In the genomic region with DNA sequence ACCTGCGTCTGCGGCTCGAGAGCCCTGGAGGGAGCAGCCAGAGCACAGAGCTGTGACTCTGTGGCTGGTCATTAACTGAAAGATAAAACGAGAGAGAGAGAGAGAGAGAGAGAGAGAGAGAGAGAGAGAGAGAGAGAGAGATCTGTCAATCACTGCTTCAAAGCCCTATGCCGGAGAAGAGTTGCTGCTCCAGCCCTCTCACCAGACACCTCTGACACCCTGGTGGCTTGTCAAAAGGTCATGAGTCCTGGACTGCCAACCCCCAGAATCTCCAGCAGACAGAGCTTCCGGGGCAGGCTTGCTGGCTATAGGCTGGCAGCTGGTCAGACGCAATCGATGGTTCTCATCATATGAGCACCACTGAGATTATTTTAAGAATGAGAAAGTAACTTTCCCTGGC, we compare ENCODE assay signal across 17 mouse cellular contexts. TPM values are rescaled to one million over a fixed set of nuclear protein-coding genes. Genes with fewer than 3 reads are reported as not detected.
A peak's percentile ranks its signal among the peaks of the same experiment; 100 is the strongest.
DNase-seq lines count a peak whose midpoint lies in the region; ATAC-seq lines count a peak whose summit lies in the region.
"Had no signal": no experiment of that assay in that cellular context is flagged by ENCODE, and none has a peak within 500 bp of the region (broad histone marks: within the 10 kb centered on the region; RNA-seq: fewer than 3 reads in every experiment).

No protein-coding gene starts in this region.

- no peak overlapping the region for H3K4me3 ChIP-seq in heart, embryonic 12.5 days
- peak overlapping the region; percentile 50 for H3K4me3 ChIP-seq in liver, embryonic 13.5 days (replicated peaks)
- H3K4me3 ChIP-seq in limb, embryonic 10.5 days = no peak overlapping the region
- H3K4me3 ChIP-seq: embryonic facial prominence, embryonic 15.5 days; stomach, embryonic 15.5 days had no signal

- no peaks in the 10 kb centered on the region for H3K27me3 ChIP-seq in heart, embryonic 12.5 days (replicated peaks)
- H3K27me3 ChIP-seq in liver, embryonic 13.5 days = 0 out of 2 replicates have a peak, but pooled peaks cover 3% of the 10 kb centered on the region
- H3K27me3 ChIP-seq in limb, embryonic 10.5 days (ENCODE audit: low read depth, poor library complexity, severe bottlenecking) = no peaks in the 10 kb centered on the region
- H3K27me3 ChIP-seq: embryonic facial prominence, embryonic 15.5 days; stomach, embryonic 15.5 days had no signal

- no peak overlapping the region for H3K27ac ChIP-seq in heart, embryonic 12.5 days (ENCODE audit: poor library complexity, severe bottlenecking)
- H3K27ac ChIP-seq in liver, embryonic 13.5 days = peak overlapping the region; percentile 70
- no peak overlapping the region for H3K27ac ChIP-seq in limb, embryonic 10.5 days
- H3K27ac ChIP-seq: embryonic facial prominence, embryonic 15.5 days; kidney, postnatal 0 days; stomach, embryonic 15.5 days had no signal

- no peaks in the 10 kb centered on the region for H3K9me3 ChIP-seq in heart, embryonic 12.5 days (replicated peaks)
- H3K9me3 ChIP-seq in liver, embryonic 13.5 days (replicated peaks) = no peaks in the 10 kb centered on the region
- H3K9me3 ChIP-seq in limb, embryonic 10.5 days (replicated peaks) = no peaks in the 10 kb centered on the region
- H3K9me3 ChIP-seq: embryonic facial prominence, embryonic 15.5 days; G1E; stomach, embryonic 15.5 days had no signal

- WGBS in heart, embryonic 12.5 days = 29% methylated on average over 8 of the region's 8 CpGs
- 63% methylated on average over 8 of the region's 8 CpGs for WGBS in liver, embryonic 13.5 days (ENCODE audit: insufficient replicate concordance)
- 57% methylated on average over 8 of the region's 8 CpGs for WGBS in limb, embryonic 10.5 days

- H3K36me3 ChIP-seq in heart, embryonic 12.5 days = no peaks in the 10 kb centered on the region
- H3K36me3 ChIP-seq in liver, embryonic 13.5 days = no peaks in the 10 kb centered on the region
- no peaks in the 10 kb centered on the region for H3K36me3 ChIP-seq in limb, embryonic 10.5 days
- H3K36me3 ChIP-seq: stomach, embryonic 15.5 days had no signal

- peaks cover 31% of the 10 kb centered on the region for H3K4me1 ChIP-seq in heart, embryonic 12.5 days (replicated peaks)
- H3K4me1 ChIP-seq in liver, embryonic 13.5 days (replicated peaks) = peaks cover 41% of the 10 kb centered on the region
- H3K4me1 ChIP-seq in limb, embryonic 10.5 days = peaks cover 9% of the 10 kb centered on the region; the same call in 1 of the 2 replicates

- DNase-seq in cerebellum, adult 11-12 months = peak; percentile 40
- DNase-seq in cerebellum, postnatal 36 days = no peak
- no peak for DNase-seq in heart, adult 9 months (ENCODE audit: low spot score in 2 of 2)
- peak; percentile 11 for DNase-seq in brain, adult 2 months (ENCODE audit: low read depth, low spot score)
- DNase-seq in liver, embryonic 13.5 days = no peak
- no peak for DNase-seq in c-Kit-positive CD71-positive TER-119-positive erythroid progenitor cells, embryonic 14.5 days (ENCODE audit: low spot score)
- DNase-seq in limb, embryonic 10.5 days (ENCODE audit: low spot score) = no peak
- DNase-seq: adrenal gland, postnatal 14 days had no signal

- peak overlapping the region; percentile 28 for H3K4me2 ChIP-seq in heart, embryonic 12.5 days
- H3K4me2 ChIP-seq in liver, embryonic 13.5 days = peak overlapping the region; percentile 21; the same call in 1 of the 2 replicates
- H3K4me2 ChIP-seq: embryonic facial prominence, embryonic 15.5 days; midbrain, embryonic 11.5 days; stomach, embryonic 15.5 days had no signal

- no peak overlapping the region for H3K9ac ChIP-seq in heart, embryonic 12.5 days
- peak overlapping the region; percentile 56; the same call in 1 of the 2 replicates for H3K9ac ChIP-seq in liver, embryonic 13.5 days
- H3K9ac ChIP-seq: embryonic facial prominence, embryonic 15.5 days; stomach, embryonic 15.5 days had no signal

- no peak for ATAC-seq in heart, embryonic 12.5 days (ENCODE audit: insufficient number of reproducible peaks, low FRiP score)
- peak; percentile 69 for ATAC-seq in liver, embryonic 13.5 days (ENCODE audit: low read depth)
- ATAC-seq: activated CD4-positive, CD25-positive, alpha-beta regulatory T cell, adult 4 months; intestine, postnatal 0 days; lung, postnatal 0 days had no signal

RNA-seq across cellular contexts. Expression of gene Abca1, which starts 15.7 kb away (rescaled TPM):
- 3.8 and 4.0 TPM in 2 replicates for polyA plus RNA-seq in heart, embryonic 12.5 days (2016; fragmentation: Nextera tagmentation; extraction: Ambion mirVana)
- 6.5 and 8.4 TPM in 2 replicates for polyA plus RNA-seq in liver, embryonic 13.5 days (2015; fragmentation: Nextera tagmentation; extraction: Ambion mirVana)
- 2.3 and 3.2 TPM in 2 replicates for polyA plus RNA-seq in limb, embryonic 10.5 days (2016; fragmentation: Nextera tagmentation; extraction: Ambion mirVana)

Comparison
In these comparisons a context has a peak if more than half of its experiments do, and no peak if none do; other contexts are left out.
1. DNase-seq: peak in cerebellum, adult 11-12 months (single experiment) and brain, adult 2 months (single experiment); none in cerebellum, postnatal 36 days (0 of 2), heart, adult 9 months (0 of 2), liver, embryonic 13.5 days (single experiment), c-Kit-positive CD71-positive TER-119-positive erythroid progenitor cells, embryonic 14.5 days (single experiment) and limb, embryonic 10.5 days (single experiment).